28 mouse cellular contexts compared by ENCODE assay signal in the genomic region with DNA sequence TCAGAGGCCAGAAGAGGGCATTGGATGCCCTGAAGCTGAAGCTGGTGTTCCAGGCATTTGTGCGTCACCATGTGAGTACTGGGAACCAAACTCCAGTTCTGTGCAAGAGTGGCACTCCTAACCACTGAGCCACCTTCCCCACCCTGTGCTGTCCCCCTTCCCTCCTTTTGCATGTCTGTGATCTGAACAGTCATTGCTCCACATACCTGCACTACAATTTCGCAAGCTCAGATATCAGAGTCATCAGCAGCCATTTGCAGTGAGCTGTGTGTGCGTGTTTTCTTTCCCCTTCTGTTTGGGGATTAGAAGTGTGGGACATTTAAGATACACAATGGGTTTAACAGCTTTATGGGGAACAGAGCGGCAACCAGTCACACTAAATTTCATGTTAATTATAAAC. TPM values are rescaled to one million over a fixed set of nuclear protein-coding genes. Genes with fewer than 3 reads are reported as not detected.
"Had no signal": no experiment of that assay in that cellular context is flagged by ENCODE, and none has a peak within 500 bp of the region (broad histone marks: within the 10 kb centered on the region; RNA-seq: fewer than 3 reads in every experiment).

No protein-coding gene starts in this region.

- H3K4me3 ChIP-seq: embryonic facial prominence, embryonic 10.5 days; embryonic facial prominence, embryonic 12.5 days; embryonic facial prominence, embryonic 13.5 days; embryonic facial prominence, embryonic 15.5 days; erythroblast, embryonic 14.5 days; forebrain, embryonic 10.5 days; forebrain, embryonic 12.5 days; forebrain, embryonic 13.5 days; forebrain, embryonic 15.5 days; gastrocnemius, adult 2 months had no signal

- H3K27me3 ChIP-seq: embryonic facial prominence, embryonic 12.5 days; embryonic facial prominence, embryonic 13.5 days; embryonic facial prominence, embryonic 15.5 days; forebrain, embryonic 12.5 days; forebrain, embryonic 13.5 days; forebrain, embryonic 15.5 days had no signal

- H3K4me1 ChIP-seq: forebrain, embryonic 10.5 days; forebrain, embryonic 12.5 days; forebrain, embryonic 13.5 days; forebrain, embryonic 15.5 days had no signal

- H3K9me3 ChIP-seq: embryonic facial prominence, embryonic 10.5 days; embryonic facial prominence, embryonic 12.5 days; embryonic facial prominence, embryonic 13.5 days; embryonic facial prominence, embryonic 15.5 days; forebrain, embryonic 10.5 days; forebrain, embryonic 12.5 days; forebrain, embryonic 13.5 days; forebrain, embryonic 15.5 days had no signal

- H3K9ac ChIP-seq: embryonic facial prominence, embryonic 12.5 days; embryonic facial prominence, embryonic 13.5 days; embryonic facial prominence, embryonic 15.5 days; forebrain, embryonic 12.5 days; forebrain, embryonic 13.5 days; forebrain, embryonic 15.5 days; forebrain, postnatal 0 days had no signal

- DNase-seq: cerebellum, adult 2 months; cerebellum, adult 8-10 months; cerebellum, adult 9-10 months; cerebellum, adult 9-11 months; cerebellum, postnatal 10 days; cerebellum, postnatal 14 days; cerebellum, postnatal 25 days; cerebellum, postnatal 36 days; embryo, embryonic 11 days; forebrain, postnatal 0 days; gastrocnemius, adult 2 months; gastrocnemius, postnatal 10 days; gastrocnemius, postnatal 14 days; gastrocnemius, postnatal 25 days; gastrocnemius, postnatal 36 days; heart, adult 11 months; heart, adult 18-20 months had no signal

- ATAC-seq: forebrain, embryonic 13.5 days; forebrain, embryonic 14.5 days; forebrain, embryonic 15.5 days; forebrain, embryonic 16.5 days; forebrain, postnatal 0 days had no signal

- H3K36me3 ChIP-seq: embryonic facial prominence, embryonic 10.5 days; embryonic facial prominence, embryonic 12.5 days; embryonic facial prominence, embryonic 13.5 days; embryonic facial prominence, embryonic 15.5 days; forebrain, embryonic 10.5 days; forebrain, embryonic 12.5 days; forebrain, embryonic 15.5 days had no signal

- H3K27ac ChIP-seq: embryonic facial prominence, embryonic 10.5 days; embryonic facial prominence, embryonic 12.5 days; embryonic facial prominence, embryonic 13.5 days; embryonic facial prominence, embryonic 15.5 days; forebrain, embryonic 10.5 days; forebrain, embryonic 12.5 days; forebrain, embryonic 13.5 days; forebrain, embryonic 15.5 days; gastrocnemius, adult 2 months had no signal

- H3K4me2 ChIP-seq: embryonic facial prominence, embryonic 12.5 days; embryonic facial prominence, embryonic 13.5 days; embryonic facial prominence, embryonic 15.5 days; forebrain, embryonic 12.5 days; forebrain, embryonic 13.5 days; forebrain, embryonic 15.5 days had no signal

RNA-seq across cellular contexts. Expression of a gene that starts 46.4 kb away (rescaled TPM):
- polyA plus RNA-seq: erythroblast, embryonic 14.5 days had no signal
